Mouse (Mus musculus) thymus, postnatal 0 days (tissue): ENCODE measurements around the gene Gm3696. TPM values are rescaled to one million over a fixed set of nuclear protein-coding genes. Genes with fewer than 3 reads are reported as not detected.
A peak's percentile ranks its signal among the peaks of the same experiment; 100 is the strongest.
"Not testable (repeated sequence)": the region's sequence is repeated elsewhere in the genome, so short reads cannot be mapped to it uniquely, and the experiment has no call there.

ENCODE experiments used
- DNase-seq: peaks from one replicate; pipeline ENCODE4 v3.0.0-alpha.2; 2015; ENCODE audit warnings: low spot score
- polyA plus RNA-seq: library from polyadenylated mRNA; unstranded; fragments of >200 nt; fragmentation: Nextera tagmentation; extraction: Ambion mirVana; gene quantifications from 2 replicates; pipeline ENCODE4 v1.2.1, GENCODE M21; 2015

Gm3696 gene
- polyA plus RNA-seq: 0.62 and 0.71 TPM in 2 replicates

- DNase-seq: not testable (repeated sequence)
Measured at GRCm38 (mm10) chr14:7100521-7100920, at the start of gene Gm3696. Gm3696 (minus strand) TSS chr14:7100621.

GRCm38 (mm10) chr14:7125312-7125711 is 24.9 kb upstream of the Gm3696 start, which contains the start of gene Gm6676:
Gm6676 (minus strand) TSS chr14:7125412.
- DNase-seq: not testable (repeated sequence)

GRCm38 (mm10) chr14:7105124-7105802 is 4.8 kb upstream of the Gm3696 start:
- DNase-seq: peak; percentile 7

- DNase-seq: not testable (repeated sequence)
Measured at GRCm38 (mm10) chr14:7044870-7045269, 55.6 kb downstream of the Gm3696 start, which contains the start of gene Gm3685. Gm3685 (minus strand) TSS chr14:7044970.

Other genes with a start within 250 kb of the Gm3696 start
- 0.09 and 0.20 TPM in 2 replicates for gene Gm3667, start 210.7 kb downstream of the Gm3696 start, polyA plus RNA-seq
- 0.13 TPM in 1 of 2 replicates, not detected in the other for gene Gm6356, start 126.8 kb downstream of the Gm3696 start, polyA plus RNA-seq
- 0.23 and 0.52 TPM in 2 replicates for gene Gm10406, start 73.2 kb downstream of the Gm3696 start, polyA plus RNA-seq
- gene Gm3685, start 55.7 kb downstream of the Gm3696 start, polyA plus RNA-seq: not detected in 2 replicates
- gene Gm6676, start 24.8 kb upstream of the Gm3696 start, polyA plus RNA-seq: not detected in 2 replicates
- 1.1 and 1.3 TPM in 2 replicates for gene Gm3512, start 73.9 kb upstream of the Gm3696 start, polyA plus RNA-seq
- gene Gm16434, start 93.9 kb upstream of the Gm3696 start, polyA plus RNA-seq: not detected in 2 replicates
- not detected in 2 replicates for gene Gm3727, start 164.1 kb upstream of the Gm3696 start, polyA plus RNA-seq
- 0.52 and 0.60 TPM in 2 replicates for gene Gm3739, start 214.4 kb upstream of the Gm3696 start, polyA plus RNA-seq
- 0.29 TPM in 1 of 2 replicates, not detected in the other for gene Gm5797, start 231.8 kb upstream of the Gm3696 start, polyA plus RNA-seq